Mouse (Mus musculus) liver, embryonic 11.5 days (tissue): ENCODE results near the gene Rasa3. TPM values are rescaled to one million over a fixed set of nuclear protein-coding genes. Genes with fewer than 3 reads are reported as not detected.

Experiments
- ATAC-seq: fragments of 200-750 bp; cut with Nextera tagmentation; replicated peaks from 2 replicates; pipeline ENCODE4 v1.8.0; 2017; ENCODE audit warnings: moderate number of reproducible peaks, mild to moderate bottlenecking, moderate TSS enrichment, moderate library complexity; ENCODE audit not compliant: low FRiP score
- DNase-seq: peaks from one replicate; pipeline ENCODE4 v3.0.0-alpha.2; 2017; ENCODE audit warnings: low spot score
- H3K27ac ChIP-seq: fragments of 300-500 bp; sonication (generic); 2 replicates; pipeline ENCODE4 v1.5.1; 2014; ENCODE audit warnings: mild to moderate bottlenecking, low read depth, low read length, control low read depth
- H3K27me3 ChIP-seq: fragments of 300-500 bp; sonication (generic); replicated peaks from 2 replicates; pipeline ENCODE4 v1.6.1; 2014; ENCODE audit warnings: low read length, mixed read lengths; ENCODE audit not compliant: control insufficient read depth, insufficient read depth
- H3K36me3 ChIP-seq: fragments of 300-500 bp; sonication (generic); 2 replicates; pipeline ENCODE4 v1.6.1; 2014; ENCODE audit warnings: mild to moderate bottlenecking, low read length, moderate library complexity, mixed read lengths; ENCODE audit not compliant: control insufficient read depth, insufficient read depth
- H3K4me1 ChIP-seq: fragments of 300-500 bp; sonication (generic); replicated peaks from 2 replicates; pipeline ENCODE4 v1.6.1; 2014; ENCODE audit warnings: low read length, mixed read lengths; ENCODE audit not compliant: control insufficient read depth, insufficient read depth
- H3K4me2 ChIP-seq: fragments of 300-500 bp; sonication (generic); 2 replicates; pipeline ENCODE4 v1.6.1; 2014; ENCODE audit warnings: mild to moderate bottlenecking, control low read depth, moderate library complexity
- H3K4me3 ChIP-seq: fragments of 300-500 bp; sonication (generic); 2 replicates; pipeline ENCODE4 v1.5.1; 2014; ENCODE audit warnings: low read depth, low read length, control low read depth
- H3K9ac ChIP-seq: fragments of 300-500 bp; sonication (generic); 2 replicates; pipeline ENCODE4 v1.6.1; 2014; ENCODE audit warnings: low read depth, low read length, control low read depth
- H3K9me3 ChIP-seq: fragments of 300-500 bp; sonication (generic); 2 replicates; pipeline ENCODE4 v1.6.1; 2016; ENCODE audit warnings: low read length, inconsistent platforms, mixed read lengths; ENCODE audit not compliant: control insufficient read depth
- WGBS: fragments of 180-500 bp; shearing (Covaris S2); extraction: QIAGEN DNeasy Blood & Tissue Kit; methylation state at CpG from one replicate; pipeline ENCODE4 v1.1.7; 2014; 5-methylcytosine and 5-hydroxymethylcytosine counted together
- polyA plus RNA-seq: library from polyadenylated mRNA; unstranded; fragments of >200 nt; fragmentation: Nextera tagmentation; extraction: Ambion mirVana; gene quantifications from 2 replicates; pipeline ENCODE4 v1.2.1, GENCODE M21; 2014

Rasa3 gene
- polyA plus RNA-seq = 37.2 and 38.2 TPM in 2 replicates

DNA sequence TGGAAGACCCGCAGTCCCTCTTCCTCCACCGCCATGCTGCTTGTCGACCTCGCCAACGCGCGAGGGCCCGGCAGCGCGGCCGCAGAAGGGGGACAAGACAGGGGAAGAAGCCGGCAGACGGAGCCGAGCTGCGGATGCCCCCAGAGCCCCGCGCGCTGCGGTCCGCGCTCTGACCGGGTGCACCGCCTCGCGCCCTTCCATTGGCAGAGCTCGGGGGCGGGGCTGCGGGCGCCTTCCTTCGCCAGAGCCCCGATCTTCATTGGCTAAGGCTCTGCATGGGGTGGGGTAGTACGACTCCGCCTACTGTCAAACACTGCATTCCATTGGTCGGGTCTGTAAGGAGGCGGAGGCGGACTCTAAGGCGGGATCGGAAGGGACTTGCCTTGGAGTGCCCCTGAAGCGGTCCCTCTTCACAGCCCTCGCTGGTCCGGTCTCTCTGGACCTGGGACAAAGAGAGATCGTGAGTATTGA is at the start of gene Rasa3:
TSS of gene Rasa3 (minus strand) at position 191 of the 471 bp plus-strand sequence.
- peak; percentile 97 for ATAC-seq
- H3K9me3 ChIP-seq = no peaks in the 10 kb centered on the region
- WGBS = under 1% methylated on average over 42 of the region's 42 CpGs
- H3K27me3 ChIP-seq = no peaks in the 10 kb centered on the region
- H3K4me3 ChIP-seq = peak within 1 kb of the TSS; percentile 82
- H3K4me1 ChIP-seq = peaks cover 38% of the 10 kb centered on the region
- no peaks in the 10 kb centered on the region for H3K36me3 ChIP-seq
- peak within 1 kb of the TSS; percentile 77 for H3K27ac ChIP-seq
- peak; percentile 90 for DNase-seq
- peak within 1 kb of the TSS; percentile 88 for H3K4me2 ChIP-seq
- peak within 1 kb of the TSS; percentile 73 for H3K9ac ChIP-seq

DNA sequence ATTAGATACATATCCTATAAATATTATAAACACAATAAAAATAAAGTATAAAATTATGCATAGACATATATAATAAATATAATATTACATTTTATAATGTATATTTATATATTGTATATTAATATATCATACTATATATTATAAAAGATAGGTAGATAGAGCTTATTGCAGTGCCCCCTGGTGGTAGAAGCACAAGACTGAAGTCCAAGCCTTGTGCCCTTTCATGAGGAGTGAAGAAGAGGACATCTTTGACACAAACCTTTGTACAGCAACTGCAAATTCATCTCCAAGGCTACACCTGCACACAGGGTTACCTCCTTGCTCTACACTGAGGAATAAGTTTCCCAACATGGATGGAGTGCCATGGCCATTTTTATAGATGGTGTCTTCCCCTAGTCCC is 48.3 kb upstream of the Rasa3 start:
- no peak for DNase-seq

GRCm38 (mm10) chr8:13718980-13719379 is 41.6 kb upstream of the Rasa3 start:
- Histone ChIP-seq H3K4me2 (no peak overlapping the region), H3K4me1 (no peaks in the 10 kb centered on the region), H3K27me3 (no peaks in the 10 kb centered on the region), H3K9me3 (no peaks in the 10 kb centered on the region), H3K9ac (no peak overlapping the region), H3K27ac (no peak overlapping the region), H3K36me3 (no peaks in the 10 kb centered on the region), H3K4me3 (no peak overlapping the region)
- ATAC-seq (no peak), DNase-seq (no peak)
- 91% methylated on average over 8 of the region's 8 CpGs for WGBS

More for the DNA sequence above, 48.3 kb upstream of the Rasa3 start:
- H3K27me3 ChIP-seq = no peaks in the 10 kb centered on the region
- H3K27ac ChIP-seq = no peak overlapping the region
- no peak overlapping the region for H3K4me3 ChIP-seq
- no peaks in the 10 kb centered on the region for H3K9me3 ChIP-seq
- ATAC-seq = no peak
- no peaks in the 10 kb centered on the region for H3K4me1 ChIP-seq
- no peak overlapping the region for H3K9ac ChIP-seq
- no peaks in the 10 kb centered on the region for H3K36me3 ChIP-seq
- no peak overlapping the region for H3K4me2 ChIP-seq

GRCm38 (mm10) chr8:13708514-13708913 is 31.1 kb upstream of the Rasa3 start:
- Histone ChIP-seq H3K9me3 (no peaks in the 10 kb centered on the region), H3K4me3 (no peak overlapping the region), H3K36me3 (no peaks in the 10 kb centered on the region), H3K27ac (no peak overlapping the region), H3K4me1 (peaks cover 3% of the 10 kb centered on the region; the same call in 1 of the 2 replicates), H3K4me2 (no peak overlapping the region), H3K9ac (no peak overlapping the region), H3K27me3 (no peaks in the 10 kb centered on the region)
- WGBS = 85% methylated on average over 5 of the region's 5 CpGs
- no peak for ATAC-seq
- no peak for DNase-seq

DNA sequence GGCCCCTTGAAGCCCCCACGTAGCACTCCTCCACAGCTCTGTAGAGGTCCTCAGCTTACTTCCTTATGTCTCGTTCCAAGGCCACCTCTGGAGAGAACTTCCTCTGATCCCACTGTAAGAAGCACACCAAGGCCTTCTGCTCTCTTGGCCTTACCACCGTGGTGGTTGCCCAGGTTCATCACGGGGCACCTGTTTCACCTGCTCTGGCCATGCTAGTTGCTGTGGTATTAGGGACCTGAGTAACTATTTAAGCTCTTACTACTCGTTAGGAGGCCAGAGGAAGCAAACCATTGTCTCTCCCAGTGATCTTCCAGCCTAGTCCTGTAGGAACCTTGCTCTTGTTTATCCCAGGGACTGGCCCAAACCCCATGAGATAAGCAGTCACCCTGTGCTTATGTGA is 29.5 kb upstream of the Rasa3 start:
- Histone ChIP-seq H3K4me2 (no peak overlapping the region), H3K4me3 (no peak overlapping the region), H3K27me3 (no peaks in the 10 kb centered on the region), H3K36me3 (no peaks in the 10 kb centered on the region), H3K27ac (no peak overlapping the region), H3K9ac (no peak overlapping the region), H3K9me3 (no peaks in the 10 kb centered on the region), H3K4me1 (peaks cover 7% of the 10 kb centered on the region; the same call in 1 of the 2 replicates)
- no peak for DNase-seq
- ATAC-seq = no peak
- WGBS = 72% methylated on average over 5 of the region's 5 CpGs

DNA sequence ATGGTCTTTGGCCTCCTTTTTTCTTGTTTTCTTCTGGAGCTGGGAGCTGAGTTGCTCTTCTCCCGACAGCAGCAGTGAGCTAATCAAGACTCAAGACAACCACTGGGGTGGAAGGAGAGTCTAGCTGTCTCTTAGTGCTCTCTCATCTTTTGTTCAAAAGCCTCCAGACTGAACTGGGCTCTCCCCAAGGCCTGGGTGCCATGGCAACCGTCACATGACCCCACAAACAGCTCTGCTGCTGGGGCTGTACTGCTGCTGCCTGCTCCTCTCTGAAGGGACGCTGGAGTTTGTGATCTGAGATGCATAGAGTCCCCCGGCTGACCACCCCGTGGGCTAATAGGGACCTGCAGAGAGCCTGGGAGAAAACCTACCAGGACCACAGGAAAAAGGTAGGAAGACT is 28.3 kb upstream of the Rasa3 start, which contains the start of gene Cfap97d2:
TSS of gene Cfap97d2 (plus strand) at position 222 of the 400 bp plus-strand sequence.
- no peaks in the 10 kb centered on the region for H3K36me3 ChIP-seq
- 27% methylated on average over 5 of the region's 5 CpGs for WGBS
- H3K4me3 ChIP-seq = no peak within 1 kb of the TSS
- no peak for ATAC-seq
- no peak for DNase-seq
- no peaks in the 10 kb centered on the region for H3K9me3 ChIP-seq
- no peak within 1 kb of the TSS for H3K9ac ChIP-seq
- no peak within 1 kb of the TSS for H3K27ac ChIP-seq
- H3K4me1 ChIP-seq = peaks cover 7% of the 10 kb centered on the region; the same call in 1 of the 2 replicates
- no peak within 1 kb of the TSS for H3K4me2 ChIP-seq
- no peaks in the 10 kb centered on the region for H3K27me3 ChIP-seq

- H3K4me1 ChIP-seq = peaks cover 17% of the 10 kb centered on the region
- DNase-seq = no peak
These were observed 26.9 kb upstream of the Rasa3 start for GRCm38 (mm10) chr8:13704301-13704700.

DNA sequence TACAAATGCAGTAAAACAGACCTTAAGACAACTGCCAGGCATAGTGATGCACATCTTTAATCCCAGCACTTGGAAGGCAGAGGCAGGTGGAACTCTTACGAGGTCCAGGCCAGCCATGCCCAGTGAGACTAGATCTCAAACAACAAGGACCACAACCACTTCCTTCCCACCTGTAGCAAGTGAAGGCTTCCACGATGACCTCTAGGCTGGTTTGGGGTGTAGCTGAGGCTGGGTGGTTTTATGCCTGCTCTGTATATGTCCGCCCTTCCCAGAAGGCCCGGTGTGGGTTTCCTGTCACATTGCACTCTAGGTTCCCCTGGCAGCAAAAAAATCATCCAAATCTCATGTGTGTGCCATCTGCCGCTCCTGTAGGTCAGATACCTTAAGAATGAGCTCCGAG is 26.4 kb upstream of the Rasa3 start:
- 78% methylated on average over 6 of the region's 6 CpGs for WGBS
- no peak overlapping the region for H3K4me2 ChIP-seq

More at GRCm38 (mm10) chr8:13704301-13704700, 26.9 kb upstream of the Rasa3 start:
- WGBS = 80% methylated on average over 4 of the region's 4 CpGs
- H3K4me2 ChIP-seq = no peak overlapping the region
- no peak for ATAC-seq
- H3K9me3 ChIP-seq = no peaks in the 10 kb centered on the region
- no peaks in the 10 kb centered on the region for H3K36me3 ChIP-seq
- H3K27ac ChIP-seq = no peak overlapping the region
- H3K4me3 ChIP-seq = no peak overlapping the region
- no peak overlapping the region for H3K9ac ChIP-seq
- H3K27me3 ChIP-seq = no peaks in the 10 kb centered on the region

GRCm38 (mm10) chr8:13702755-13703154 is 25.4 kb upstream of the Rasa3 start:
- Histone ChIP-seq H3K27me3 (no peaks in the 10 kb centered on the region), H3K9ac (no peak overlapping the region), H3K9me3 (no peaks in the 10 kb centered on the region), H3K4me3 (no peak overlapping the region), H3K27ac (no peak overlapping the region), H3K4me2 (no peak overlapping the region), H3K4me1 (peaks cover 22% of the 10 kb centered on the region), H3K36me3 (no peaks in the 10 kb centered on the region)
- DNase-seq = no peak
- ATAC-seq = no peak
- WGBS = 37% methylated on average over 4 of the region's 4 CpGs

More for the DNA sequence above, 26.4 kb upstream of the Rasa3 start:
- no peak overlapping the region for H3K27ac ChIP-seq
- no peak for ATAC-seq
- H3K9me3 ChIP-seq = no peaks in the 10 kb centered on the region
- DNase-seq = no peak
- no peaks in the 10 kb centered on the region for H3K27me3 ChIP-seq
- no peak overlapping the region for H3K4me3 ChIP-seq
- peaks cover 20% of the 10 kb centered on the region for H3K4me1 ChIP-seq
- H3K9ac ChIP-seq = no peak overlapping the region
- H3K36me3 ChIP-seq = no peaks in the 10 kb centered on the region
